Mouse (Mus musculus) heart, embryonic 13.5 days (tissue): ENCODE measurements at regions not wholly inside any gene's neighbourhood (a gene's known extent, or its start where the extent isn't known, plus 50 kb on each side); places are given as distances from the start of the nearest gene placed in this dataset.

Experiments used
- ATAC-seq: fragments of 200-750 bp; cut with Nextera tagmentation; 2 replicates; pipeline ENCODE4 v1.8.0; 2017; ENCODE audit warnings: moderate TSS enrichment; ENCODE audit not compliant: insufficient number of reproducible peaks, low FRiP score, low TSS enrichment; ENCODE audit errors: extremely low read depth
- H3K27ac ChIP-seq: fragments of 300-500 bp; sonication (generic); replicated peaks from 2 replicates; pipeline ENCODE4 v1.5.1; 2015; ENCODE audit warnings: moderate library complexity, mild to moderate bottlenecking, inconsistent platforms
- H3K27me3 ChIP-seq: fragments of 300-500 bp; sonication (generic); replicated peaks from 2 replicates; pipeline ENCODE4 v1.6.1; 2015; ENCODE audit warnings: mild to moderate bottlenecking, inconsistent platforms
- H3K36me3 ChIP-seq: fragments of 300-500 bp; sonication (generic); 2 replicates; pipeline ENCODE4 v1.6.1; 2015; ENCODE audit warnings: mild to moderate bottlenecking, inconsistent platforms
- H3K4me1 ChIP-seq: fragments of 300-500 bp; sonication (generic); 2 replicates; pipeline ENCODE4 v1.6.1; 2015; ENCODE audit warnings: inconsistent platforms
- H3K4me2 ChIP-seq: fragments of 300-500 bp; sonication (generic); 2 replicates; pipeline ENCODE4 v1.6.1; 2015; ENCODE audit warnings: inconsistent platforms, mild to moderate bottlenecking, moderate library complexity
- H3K4me3 ChIP-seq: fragments of 300-500 bp; sonication (generic); 2 replicates; pipeline ENCODE4 v1.5.1; 2015; ENCODE audit warnings: moderate library complexity, mild to moderate bottlenecking, inconsistent platforms
- H3K9ac ChIP-seq: fragments of 300-500 bp; sonication (generic); 2 replicates; pipeline ENCODE4 v1.6.1; 2015; ENCODE audit warnings: inconsistent platforms, mild to moderate bottlenecking, moderate library complexity
- H3K9me3 ChIP-seq: fragments of 300-500 bp; sonication (generic); 2 replicates; pipeline ENCODE4 v1.6.1; 2016; ENCODE audit warnings: inconsistent platforms
- WGBS: fragments of 180-500 bp; shearing (Covaris S2); methylation state at CpG from one replicate; pipeline ENCODE4 v1.1.7; 2015; ENCODE audit warnings: mixed read lengths; 5-methylcytosine and 5-hydroxymethylcytosine counted together

- no peak for ATAC-seq
- WGBS = 30% methylated on average over 4 of the region's 4 CpGs
- Histone ChIP-seq H3K36me3 (no peaks in the 10 kb centered on the region), H3K4me2 (no peak overlapping the region), H3K9me3 (no peaks in the 10 kb centered on the region), H3K4me3 (no peak overlapping the region), H3K27ac (no peak overlapping the region), H3K9ac (no peak overlapping the region), H3K4me1 (no peaks in the 10 kb centered on the region), H3K27me3 (no peaks in the 10 kb centered on the region)
These were observed 824.6 kb downstream of the Basp1 start for GRCm38 (mm10) chr15:24588943-24589342.

- no peak for ATAC-seq
- no peaks in the 10 kb centered on the region for H3K9me3 ChIP-seq
These were observed 846.6 kb downstream of the Basp1 start for GRCm38 (mm10) chr15:24566981-24567380.

GRCm38 (mm10) chr15:24556806-24557205 lies 856.8 kb downstream of the Basp1 start:
- WGBS = 76% methylated on average over 4 of the region's 4 CpGs
- Histone ChIP-seq H3K9me3 (no peaks in the 10 kb centered on the region), H3K27me3 (no peaks in the 10 kb centered on the region), H3K4me3 (no peak overlapping the region), H3K27ac (no peak overlapping the region), H3K36me3 (no peaks in the 10 kb centered on the region), H3K4me2 (no peak overlapping the region), H3K4me1 (no peaks in the 10 kb centered on the region), H3K9ac (no peak overlapping the region)
- no peak for ATAC-seq

More at GRCm38 (mm10) chr15:24566981-24567380, 846.6 kb downstream of the Basp1 start:
- WGBS = 61% methylated on average over 3 of the region's 3 CpGs
- Histone ChIP-seq H3K27me3 (no peaks in the 10 kb centered on the region), H3K4me3 (no peak overlapping the region), H3K36me3 (no peaks in the 10 kb centered on the region), H3K4me1 (no peaks in the 10 kb centered on the region), H3K27ac (no peak overlapping the region), H3K4me2 (no peak overlapping the region), H3K9ac (no peak overlapping the region)

- H3K4me1 ChIP-seq = no peaks in the 10 kb centered on the region
- ATAC-seq = no peak
- H3K9me3 ChIP-seq = no peaks in the 10 kb centered on the region
- H3K36me3 ChIP-seq = no peaks in the 10 kb centered on the region
- no peaks in the 10 kb centered on the region for H3K27me3 ChIP-seq
- whole genome bisulfite sequencing = 88% methylated on average over 3 of the region's 3 CpGs
- H3K4me3 ChIP-seq = no peak overlapping the region
- H3K4me2 ChIP-seq = no peak overlapping the region
- H3K27ac ChIP-seq = no peak overlapping the region
- no peak overlapping the region for H3K9ac ChIP-seq
These were observed 863.5 kb downstream of the Basp1 start for GRCm38 (mm10) chr15:24550108-24550507.

GRCm38 (mm10) chr15:24530065-24530464 lies 883.5 kb downstream of the Basp1 start:
- Histone ChIP-seq H3K4me2 (no peak overlapping the region), H3K4me3 (no peak overlapping the region), H3K36me3 (no peaks in the 10 kb centered on the region), H3K9ac (no peak overlapping the region), H3K27me3 (no peaks in the 10 kb centered on the region), H3K9me3 (no peaks in the 10 kb centered on the region), H3K27ac (no peak overlapping the region), H3K4me1 (no peaks in the 10 kb centered on the region)
- no peak for ATAC-seq
- 74% methylated on average over 3 of the region's 3 CpGs for WGBS

- Histone ChIP-seq H3K27me3 (no peaks in the 10 kb centered on the region), H3K4me3 (no peak overlapping the region), H3K4me2 (no peak overlapping the region), H3K27ac (no peak overlapping the region), H3K9ac (no peak overlapping the region), H3K9me3 (no peaks in the 10 kb centered on the region), H3K4me1 (no peaks in the 10 kb centered on the region), H3K36me3 (no peaks in the 10 kb centered on the region)
- ATAC-seq = no peak
- WGBS = 65% methylated on average over 5 of the region's 5 CpGs
These were observed 886.2 kb downstream of the Basp1 start for GRCm38 (mm10) chr15:24527379-24527778.

- no peak overlapping the region for H3K9ac ChIP-seq
- no peaks in the 10 kb centered on the region for H3K36me3 ChIP-seq
- H3K4me2 ChIP-seq = no peak overlapping the region
- H3K27me3 ChIP-seq = no peaks in the 10 kb centered on the region
- no peak for ATAC-seq
- no peak overlapping the region for H3K27ac ChIP-seq
- no peaks in the 10 kb centered on the region for H3K4me1 ChIP-seq
- no peak overlapping the region for H3K4me3 ChIP-seq
- WGBS = 61% methylated on average over 9 of the region's 9 CpGs
- H3K9me3 ChIP-seq = no peaks in the 10 kb centered on the region
These were observed 899.6 kb downstream of the Basp1 start for GRCm38 (mm10) chr15:24513926-24514325.

- no peak overlapping the region for H3K9ac ChIP-seq
- WGBS = 70% methylated on average over 9 of the region's 9 CpGs
These were observed 911.5 kb downstream of the Basp1 start for GRCm38 (mm10) chr15:24501907-24502559.

GRCm38 (mm10) chr15:24486235-24486634 lies 927.3 kb downstream of the Basp1 start:
- ATAC-seq = no peak
- H3K4me2 ChIP-seq = no peak overlapping the region
- no peak overlapping the region for H3K27ac ChIP-seq
- H3K9ac ChIP-seq = no peak overlapping the region
- no peaks in the 10 kb centered on the region for H3K27me3 ChIP-seq
- no peaks in the 10 kb centered on the region for H3K4me1 ChIP-seq
- H3K9me3 ChIP-seq = no peaks in the 10 kb centered on the region
- H3K36me3 ChIP-seq = no peaks in the 10 kb centered on the region
- no peak overlapping the region for H3K4me3 ChIP-seq
- WGBS = 61% methylated on average over 2 of the region's 2 CpGs

More at GRCm38 (mm10) chr15:24501907-24502559, 911.5 kb downstream of the Basp1 start:
- Histone ChIP-seq H3K4me2 (no peak overlapping the region), H3K4me1 (no peaks in the 10 kb centered on the region), H3K4me3 (no peak overlapping the region), H3K36me3 (no peaks in the 10 kb centered on the region), H3K27me3 (no peaks in the 10 kb centered on the region), H3K27ac (no peak overlapping the region), H3K9me3 (no peaks in the 10 kb centered on the region)
- no peak for ATAC-seq

- 71% methylated on average over 1 of the region's 1 CpGs for WGBS
- Histone ChIP-seq H3K9ac (no peak overlapping the region), H3K27ac (no peak overlapping the region), H3K4me2 (no peak overlapping the region), H3K4me3 (no peak overlapping the region), H3K27me3 (no peaks in the 10 kb centered on the region), H3K36me3 (no peaks in the 10 kb centered on the region), H3K4me1 (no peaks in the 10 kb centered on the region), H3K9me3 (no peaks in the 10 kb centered on the region)
- no peak for ATAC-seq
These were observed 945.3 kb downstream of the Basp1 start for GRCm38 (mm10) chr15:24468239-24468638.

- no peak overlapping the region for H3K4me3 ChIP-seq
- 85% methylated on average over 1 of the region's 1 CpGs for WGBS
These were observed 955.8 kb downstream of the Basp1 start for GRCm38 (mm10) chr15:24457726-24458125.

GRCm38 (mm10) chr15:24433083-24433482 lies 980.5 kb downstream of the Basp1 start:
- no peak for ATAC-seq
- Histone ChIP-seq H3K9me3 (no peaks in the 10 kb centered on the region), H3K27me3 (no peaks in the 10 kb centered on the region), H3K4me2 (no peak overlapping the region), H3K4me1 (no peaks in the 10 kb centered on the region), H3K36me3 (no peaks in the 10 kb centered on the region), H3K9ac (no peak overlapping the region), H3K4me3 (no peak overlapping the region), H3K27ac (no peak overlapping the region)
- WGBS = 66% methylated on average over 1 of the region's 1 CpGs

More at GRCm38 (mm10) chr15:24457726-24458125, 955.8 kb downstream of the Basp1 start:
- Histone ChIP-seq H3K4me1 (no peaks in the 10 kb centered on the region), H3K9ac (no peak overlapping the region), H3K27ac (no peak overlapping the region), H3K9me3 (no peaks in the 10 kb centered on the region), H3K36me3 (no peaks in the 10 kb centered on the region), H3K4me2 (no peak overlapping the region), H3K27me3 (no peaks in the 10 kb centered on the region)
- ATAC-seq = no peak
